Mouse (Mus musculus): ENCODE measurements around the gene Usp47. TPM values are rescaled to one million over a fixed set of nuclear protein-coding genes. Genes with fewer than 3 reads are reported as not detected.

The Usp47 gene
- polyA plus RNA-seq (2012; rRNA removed): 12.2 and 13.3 TPM in 2 replicates

GRCm38 (mm10) chr7:112023150-112023600 lies at the start of gene Usp47:
TSS of gene Usp47 (plus strand) at chr7:112023504.

GRCm38 (mm10) chr7:112158942-112159341 lies 135.6 kb downstream of the Usp47 start, which contains the start of gene Dkk3:
TSS of gene Dkk3 (minus strand) at chr7:112159057.

Other genes starting within 250 kb of the Usp47 start
- 1.1 and 1.2 TPM in 2 replicates for gene Galnt18, start 243.5 kb upstream of the Usp47 start, polyA plus RNA-seq (2012; rRNA removed)
- gene Dkk3, start 135.6 kb downstream of the Usp47 start, polyA plus RNA-seq (2012; rRNA removed): 1.6 TPM in 2 replicates
- gene Mical2, start 202.4 kb downstream of the Usp47 start, polyA plus RNA-seq (2012; rRNA removed): 1.1 and 1.3 TPM in 2 replicates

All from liver, embryonic 14 days (tissue).